Mouse (Mus musculus) heart, adult 11 months (tissue): ENCODE data around the gene Olfr397.

ENCODE experiments used
- DNase-seq: peaks from one replicate; pipeline ENCODE4 v3.0.0; 2022

Gene Olfr397

DNA sequence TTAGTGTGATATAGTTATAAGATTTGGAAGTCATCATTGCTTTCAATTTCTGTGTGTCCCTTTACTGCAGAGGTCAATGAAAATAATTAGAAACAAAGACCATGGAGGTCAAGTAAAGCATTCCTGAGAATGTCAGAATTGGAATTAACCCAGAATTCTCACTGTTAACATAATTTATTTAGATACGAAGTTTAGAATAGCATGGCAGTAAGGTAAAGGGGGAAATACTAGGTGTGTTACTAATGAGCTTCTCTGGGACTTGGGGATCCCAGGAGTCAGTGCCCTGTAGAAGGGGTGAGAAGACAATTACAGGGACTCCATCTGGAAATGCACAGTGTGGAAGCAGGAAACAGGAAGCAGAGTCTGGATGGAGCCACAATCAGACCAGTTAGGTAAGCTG, at the start of gene Olfr397:
Olfr397 (plus strand) TSS at position 301 of the 400 bp plus-strand sequence.
- DNase-seq = no peak

DNA sequence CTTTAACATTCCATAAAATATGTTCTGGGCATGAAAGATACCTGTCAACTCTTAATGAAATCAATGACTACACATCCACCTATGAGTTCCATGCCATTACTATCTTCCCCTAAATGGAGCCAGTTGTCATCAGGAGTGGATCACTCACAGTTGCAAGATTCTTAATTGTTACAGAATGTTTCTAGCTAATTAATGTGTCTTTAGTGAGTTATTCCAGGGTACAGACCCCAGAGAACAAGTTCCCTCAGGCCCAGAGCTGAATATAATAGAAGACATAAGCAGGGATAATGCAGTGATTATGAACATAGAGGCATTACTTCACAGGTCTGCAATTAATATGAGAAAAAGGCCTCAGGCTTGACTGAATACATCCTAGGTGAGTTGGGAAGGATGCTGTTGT, 24.2 kb upstream of the Olfr397 start, which contains the start of gene Olfr23:
Olfr23 (plus strand) TSS at position 301 of the 400 bp plus-strand sequence.
- no peak for DNase-seq

DNA sequence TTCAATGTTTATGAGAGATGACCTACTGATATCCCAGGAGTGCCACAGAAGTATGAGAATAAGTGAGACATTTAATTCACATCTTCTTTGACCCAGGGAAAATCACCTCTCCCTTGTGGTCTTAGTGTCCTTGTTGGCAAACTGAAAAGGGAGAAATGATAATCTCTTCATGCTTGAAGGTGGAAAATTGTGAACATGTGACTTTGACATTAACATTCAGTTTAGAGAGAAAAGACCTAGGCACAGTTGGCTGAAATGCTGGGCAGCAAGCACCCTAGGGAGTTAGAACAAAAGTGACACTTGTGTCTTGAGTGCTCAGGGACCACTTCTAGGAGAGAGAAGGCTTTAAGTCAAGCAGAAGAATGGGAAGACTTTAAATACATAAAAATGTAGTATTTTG, 29.7 kb downstream of the Olfr397 start, which contains the start of gene Olfr398:
Olfr398 (minus strand) TSS at position 101 of the 400 bp plus-strand sequence.
- no peak for DNase-seq

DNA sequence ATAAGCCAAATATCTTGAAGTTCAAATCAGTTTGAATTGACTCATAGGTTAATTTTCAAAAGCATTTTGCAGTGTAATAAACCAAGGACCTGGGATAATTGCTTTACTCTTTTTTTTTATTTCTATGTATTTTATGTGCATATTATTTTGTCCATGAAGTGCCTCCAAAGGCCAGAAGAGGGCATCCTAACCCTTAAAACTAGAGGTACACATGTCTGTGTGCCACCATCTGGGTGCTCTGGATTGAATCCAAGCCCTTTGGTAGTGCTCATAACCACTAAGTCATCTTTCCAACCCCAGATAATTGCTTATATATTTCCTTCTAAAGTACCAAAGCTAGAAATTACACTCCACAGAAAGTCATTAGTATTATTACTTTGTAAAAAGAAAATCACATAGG, 32.5 kb downstream of the Olfr397 start:
- no peak for DNase-seq
